Mouse (Mus musculus) v-Abl transformed pro-B cells (cell line): ENCODE results near the gene Tm4sf19.

ENCODE experiments used
- in situ Hi-C, 2 experiments: fragments of 400-800 bp; cut with MboI; formaldehyde crosslinking; loops; one replicate each; pipeline ENCODE4 v1.15.1; 2025; ENCODE audit not compliant: unreplicated experiment in 2 of 2

Tm4sf19 gene

GRCm38 (mm10) chr16:32400267-32400666 lies at the start of gene Tm4sf19:
Gene Tm4sf19, plus strand, starts transcription at chr16:32400506.
- in situ Hi-C loops, result no loop called here

- in situ Hi-C loops, result no loop called here
Measured at GRCm38 (mm10) chr16:32350776-32351175, 49.5 kb upstream of the Tm4sf19 start.

- in situ Hi-C loops, result no loop called here
Measured at GRCm38 (mm10) chr16:32363530-32363929, 36.8 kb upstream of the Tm4sf19 start.

GRCm38 (mm10) chr16:32371351-32371750 lies 29.0 kb upstream of the Tm4sf19 start:
- in situ Hi-C loops, result loop anchor here (10.0 kb wide), 3 partner anchors 93 to 253 kb away; no protein-coding TSS in a partner anchor

GRCm38 (mm10) chr16:32379575-32379974 lies 20.7 kb upstream of the Tm4sf19 start:
- in situ Hi-C loops, result loop anchor here (10.0 kb wide), 3 partner anchors 85 to 245 kb away; no protein-coding TSS in a partner anchor

GRCm38 (mm10) chr16:32382901-32383300 lies 17.4 kb upstream of the Tm4sf19 start:
- in situ Hi-C loops, result no loop called here

- in situ Hi-C loops, result no loop called here
Measured at GRCm38 (mm10) chr16:32384885-32385284, 15.4 kb upstream of the Tm4sf19 start.

GRCm38 (mm10) chr16:32386826-32387225 lies 13.5 kb upstream of the Tm4sf19 start:
- in situ Hi-C loops, result no loop called here

- in situ Hi-C loops, result no loop called here
Measured at GRCm38 (mm10) chr16:32389049-32389448, 11.3 kb upstream of the Tm4sf19 start.

GRCm38 (mm10) chr16:32389841-32390240 lies 10.5 kb upstream of the Tm4sf19 start:
- in situ Hi-C loops, result loop anchor here in 1 of 2 experiments (10.0 kb wide), 1 partner anchor 65 kb away; no protein-coding TSS in a partner anchor

GRCm38 (mm10) chr16:32390882-32391281 lies 9.4 kb upstream of the Tm4sf19 start:
- in situ Hi-C loops, result loop anchor here in 1 of 2 experiments (10.0 kb wide), 1 partner anchor 64 kb away; no protein-coding TSS in a partner anchor

- in situ Hi-C loops, result loop anchor here in 1 of 2 experiments (10.0 kb wide), 1 partner anchor 59 kb away; no protein-coding TSS in a partner anchor
Measured at GRCm38 (mm10) chr16:32395679-32396540, 4.4 kb upstream of the Tm4sf19 start.

- in situ Hi-C loops, result loop anchor here in 1 of 2 experiments (10.0 kb wide), 1 partner anchor 58 kb away; no protein-coding TSS in a partner anchor
Measured at GRCm38 (mm10) chr16:32396541-32396835, 3.8 kb upstream of the Tm4sf19 start.

GRCm38 (mm10) chr16:32398206-32398605 lies 2.1 kb upstream of the Tm4sf19 start:
- in situ Hi-C loops, result loop anchor here in 1 of 2 experiments (10.0 kb wide), 1 partner anchor 57 kb away; no protein-coding TSS in a partner anchor

- in situ Hi-C loops, result no loop called here
Measured at GRCm38 (mm10) chr16:32401335-32401965, 1.1 kb downstream of the Tm4sf19 start.

- in situ Hi-C loops, result no loop called here
Measured at GRCm38 (mm10) chr16:32402818-32403217, 2.5 kb downstream of the Tm4sf19 start.

GRCm38 (mm10) chr16:32405716-32406115 lies 5.4 kb downstream of the Tm4sf19 start:
- in situ Hi-C loops, result no loop called here

GRCm38 (mm10) chr16:32406671-32407070 lies 6.4 kb downstream of the Tm4sf19 start:
- in situ Hi-C loops, result no loop called here

GRCm38 (mm10) chr16:32407730-32408129 lies 7.4 kb downstream of the Tm4sf19 start:
- in situ Hi-C loops, result no loop called here

GRCm38 (mm10) chr16:32417457-32417856 lies 17.2 kb downstream of the Tm4sf19 start:
- in situ Hi-C loops, result no loop called here
